Mouse (Mus musculus) ES-Bruce4 (cell line): ENCODE results near the gene Wfikkn1. TPM values are rescaled to one million over a fixed set of nuclear protein-coding genes. Genes with fewer than 3 reads are reported as not detected.

Experiments used
- H3K27ac ChIP-seq: 2 replicates; pipeline ENCODE4 v1.5.1; 2012; ENCODE audit warnings: low read length, inconsistent platforms; ENCODE audit not compliant: insufficient read depth
- H3K27me3 ChIP-seq: 2 replicates; pipeline ENCODE4 v1.6.1; 2012; ENCODE audit warnings: mild to moderate bottlenecking, low read length, inconsistent platforms; ENCODE audit not compliant: control insufficient read depth, poor library complexity, insufficient read depth, severe bottlenecking
- H3K36me3 ChIP-seq: 2 replicates; pipeline ENCODE4 v1.6.1; 2012; ENCODE audit warnings: inconsistent platforms, mild to moderate bottlenecking, low read length, moderate library complexity; ENCODE audit not compliant: control insufficient read depth, poor library complexity, insufficient read depth, severe bottlenecking
- H3K4me1 ChIP-seq: one replicate; pipeline ENCODE4 v1.8.1; 2011; ENCODE audit warnings: low read length; ENCODE audit not compliant: control insufficient read depth, insufficient read depth
- H3K4me3 ChIP-seq: 2 replicates; pipeline ENCODE4 v1.5.1; 2011; ENCODE audit warnings: low read depth, mild to moderate bottlenecking, low read length
- H3K9ac ChIP-seq: 2 replicates; pipeline ENCODE4 v1.6.1; 2012; ENCODE audit warnings: low read depth, mild to moderate bottlenecking, inconsistent platforms; ENCODE audit not compliant: poor library complexity, severe bottlenecking
- H3K9me3 ChIP-seq: replicated peaks from 2 replicates; pipeline ENCODE4 v1.6.1; 2012; ENCODE audit warnings: mild to moderate bottlenecking, low read length, inconsistent platforms; ENCODE audit not compliant: control insufficient read depth, poor library complexity, insufficient read depth, severe bottlenecking
- CTCF ChIP-seq: IDR thresholded peaks from one replicate; pipeline ENCODE4 v1.8.1; 2011; ENCODE audit warnings: low read depth, low read length
- EP300 ChIP-seq: IDR thresholded peaks from 2 replicates; pipeline ENCODE4 v1.6.1; 2011; ENCODE audit warnings: low read depth, low read length; ENCODE audit not compliant: insufficient read depth
- POLR2A ChIP-seq: IDR thresholded peaks from one replicate; pipeline ENCODE4 v1.8.1; 2011; ENCODE audit warnings: low read length; ENCODE audit not compliant: insufficient read depth
- polyA plus RNA-seq: library from polyadenylated mRNA; stranded (reverse); fragments of >200 nt; gene quantifications from 2 replicates; pipeline ENCODE4 v1.2.4, GENCODE M21; 2011; ENCODE audit warnings: low read depth; ENCODE audit not compliant: missing spikeins, insufficient read depth, insufficient read length

Gene Wfikkn1
- polyA plus RNA-seq, 1 experiment = 0.69 TPM

DNA sequence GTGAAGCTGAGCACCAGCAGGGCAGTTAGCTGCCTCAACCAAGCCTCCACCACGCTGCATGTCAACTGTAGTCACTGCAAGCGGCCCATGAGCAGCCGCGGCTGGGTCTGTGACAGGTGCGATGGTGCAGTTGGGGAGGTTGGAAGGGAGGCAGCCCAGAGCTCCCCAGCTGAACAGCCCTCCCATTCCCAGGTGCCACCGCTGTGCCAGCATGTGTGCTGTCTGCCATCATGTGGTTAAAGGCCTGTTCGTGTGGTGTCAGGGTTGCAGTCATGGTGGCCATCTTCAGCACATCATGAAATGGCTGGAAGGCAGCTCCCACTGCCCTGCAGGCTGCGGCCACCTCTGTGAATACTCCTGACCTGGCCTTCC, 52.4 kb downstream of the Wfikkn1 start:
- H3K36me3 ChIP-seq = peaks cover 16% of the 10 kb centered on the region
- no peak overlapping the region for H3K27ac ChIP-seq

More for the DNA sequence above, 52.4 kb downstream of the Wfikkn1 start:
- no peak for TF ChIP-seq POLR2A
- TF ChIP-seq CTCF = no peak
- no peak for TF ChIP-seq EP300
- Histone ChIP-seq H3K9ac (no peak overlapping the region), H3K4me3 (0 out of 2 replicates have a peak overlapping the region, but pooled peaks have one; percentile 81), H3K9me3 (no peaks in the 10 kb centered on the region), H3K27me3 (no peaks in the 10 kb centered on the region), H3K4me1 (no peaks in the 10 kb centered on the region)

Other genes with a start within 250 kb of the Wfikkn1 start
- gene Gng13, start 163.7 kb downstream of the Wfikkn1 start, polyA plus RNA-seq = 12.4 and 17.3 TPM in 2 replicates
- 39.4 and 47.2 TPM in 2 replicates for gene Chtf18, start 153.4 kb downstream of the Wfikkn1 start, polyA plus RNA-seq
- gene Rpusd1, start 153.2 kb downstream of the Wfikkn1 start, polyA plus RNA-seq = 17.0 and 18.4 TPM in 2 replicates
- 0.30 TPM in 1 of 2 replicates, not detected in the other for gene Mslnl, start 144.8 kb downstream of the Wfikkn1 start, polyA plus RNA-seq
- gene Msln, start 126.5 kb downstream of the Wfikkn1 start, polyA plus RNA-seq = 9.6 and 15.1 TPM in 2 replicates
- gene Narfl, start 107.1 kb downstream of the Wfikkn1 start, polyA plus RNA-seq = 18.8 and 21.3 TPM in 2 replicates
- gene Haghl, start 95.2 kb downstream of the Wfikkn1 start, polyA plus RNA-seq = 25.7 and 32.1 TPM in 2 replicates
- not detected in 2 replicates for gene Ccdc78, start 94.3 kb downstream of the Wfikkn1 start, polyA plus RNA-seq
- gene Fam173a, start 88.0 kb downstream of the Wfikkn1 start, polyA plus RNA-seq = 26.0 and 30.6 TPM in 2 replicates
- 1.6 and 2.6 TPM in 2 replicates for gene AC134908.4, start 85.2 kb downstream of the Wfikkn1 start, polyA plus RNA-seq
- 29.6 and 35.1 TPM in 2 replicates for gene Metrn, start 83.7 kb downstream of the Wfikkn1 start, polyA plus RNA-seq
- 4.7 and 7.0 TPM in 2 replicates for gene Fbxl16, start 71.8 kb downstream of the Wfikkn1 start, polyA plus RNA-seq
- 19.8 and 20.7 TPM in 2 replicates for gene Wdr24, start 57.2 kb downstream of the Wfikkn1 start, polyA plus RNA-seq
- gene Jmjd8, start 52.0 kb downstream of the Wfikkn1 start, polyA plus RNA-seq = 13.2 and 16.7 TPM in 2 replicates
- 97.8 and 103 TPM in 2 replicates for gene Stub1, start 47.5 kb downstream of the Wfikkn1 start, polyA plus RNA-seq
- not detected in 2 replicates for gene Rhbdl1, start 43.6 kb downstream of the Wfikkn1 start, polyA plus RNA-seq
- 1.4 and 2.3 TPM in 2 replicates for gene Gm20683, start 39.1 kb downstream of the Wfikkn1 start, polyA plus RNA-seq
- gene Rhot2, start 36.0 kb downstream of the Wfikkn1 start, polyA plus RNA-seq = 23.6 and 29.8 TPM in 2 replicates
- gene Wdr90, start 19.4 kb downstream of the Wfikkn1 start, polyA plus RNA-seq = 10.5 and 11.6 TPM in 2 replicates
- 6.1 and 8.3 TPM in 2 replicates for gene Mcrip2, start 12.1 kb downstream of the Wfikkn1 start, polyA plus RNA-seq
- gene Mettl26, start 5.8 kb downstream of the Wfikkn1 start, polyA plus RNA-seq = 27.9 and 32.6 TPM in 2 replicates
- gene Rab40c, start 38.9 kb upstream of the Wfikkn1 start, polyA plus RNA-seq = 21.3 and 22.7 TPM in 2 replicates
- 61.8 and 62.8 TPM in 2 replicates for gene Pigq, start 64.1 kb upstream of the Wfikkn1 start, polyA plus RNA-seq
- gene Nhlrc4, start 64.1 kb upstream of the Wfikkn1 start, polyA plus RNA-seq = 1.2 TPM in 1 of 2 replicates, not detected in the other
- gene A930017K11Rik, start 71.7 kb upstream of the Wfikkn1 start, polyA plus RNA-seq = not detected in 2 replicates
- gene Capn15, start 104.9 kb upstream of the Wfikkn1 start, polyA plus RNA-seq = 14.2 and 17.0 TPM in 2 replicates
- 27.5 and 27.6 TPM in 2 replicates for gene Rab11fip3, start 188.7 kb upstream of the Wfikkn1 start, polyA plus RNA-seq
- gene Decr2, start 209.5 kb upstream of the Wfikkn1 start, polyA plus RNA-seq = 24.3 and 26.4 TPM in 2 replicates
- 110 and 115 TPM in 2 replicates for gene Nme4, start 214.7 kb upstream of the Wfikkn1 start, polyA plus RNA-seq
- gene Tmem8, start 232.4 kb upstream of the Wfikkn1 start, polyA plus RNA-seq = 15.6 and 16.5 TPM in 2 replicates
- gene Mrpl28, start 242.6 kb upstream of the Wfikkn1 start, polyA plus RNA-seq = 97.6 and 105 TPM in 2 replicates